Mouse (Mus musculus) lung, adult 2 months (tissue): ENCODE measurements around the gene Manba. TPM values are rescaled to one million over a fixed set of nuclear protein-coding genes. Genes with fewer than 3 reads are reported as not detected.

Experiments used
- DNase-seq: peaks from one replicate; pipeline ENCODE4 v3.0.0; 2022
- H3K4me1 ChIP-seq: fragments of 200-500 bp; 2 replicates; pipeline ENCODE4 v1.6.1; 2011; ENCODE audit warnings: low read length; ENCODE audit not compliant: control insufficient read depth, insufficient read depth
- H3K4me3 ChIP-seq: fragments of 200-500 bp; replicated peaks from 2 replicates; pipeline ENCODE3; 2011; ENCODE audit warnings: low read depth, mild to moderate bottlenecking, control low read depth, low read length; ENCODE audit errors: extremely low read depth
- CTCF ChIP-seq: fragments of 200-500 bp; IDR thresholded peaks from 2 replicates; pipeline ENCODE4 v1.5.1; 2011; ENCODE audit warnings: mild to moderate bottlenecking, low read length, control low read depth; ENCODE audit not compliant: insufficient read depth
- POLR2A ChIP-seq: fragments of 200-500 bp; IDR thresholded peaks from 2 replicates; pipeline ENCODE4 v1.6.1; 2011; ENCODE audit warnings: low read depth, mild to moderate bottlenecking, control low read depth, low read length, borderline replicate concordance; ENCODE audit errors: extremely low read depth
- WGBS: fragments of 180-500 bp; shearing (Covaris S2); methylation state at CpG from one replicate; pipeline ENCODE4 v1.1.7; 2018; 5-methylcytosine and 5-hydroxymethylcytosine counted together
- polyA plus RNA-seq: library from polyadenylated mRNA; depleted of rRNA; stranded (reverse); fragments of >200 nt; gene quantifications from 2 replicates; pipeline ENCODE4 v1.2.3, GENCODE M21; 2012

Manba gene
- polyA plus RNA-seq, 1 experiment = 9.8 TPM

DNA sequence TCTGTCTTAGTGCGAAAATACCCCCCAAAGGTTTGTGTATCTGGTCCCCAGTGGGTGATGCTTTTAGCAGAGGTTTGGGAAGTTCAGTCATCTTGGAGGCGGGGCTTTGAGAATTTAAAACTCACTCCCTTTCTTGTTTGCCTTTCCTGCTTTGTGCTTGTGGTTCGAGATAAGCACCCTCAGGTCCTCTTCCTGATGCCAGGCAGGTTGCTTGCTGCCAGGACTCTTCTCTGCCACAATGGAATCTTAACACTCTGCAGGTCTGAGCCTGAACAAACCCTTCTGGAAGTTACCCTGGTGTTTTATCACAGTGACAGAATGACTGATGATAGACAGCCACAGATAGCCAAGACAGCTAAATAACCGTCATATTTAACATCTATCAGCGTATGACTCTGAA is 83.2 kb downstream of the Manba start:
- TF ChIP-seq CTCF = no peak
- no peak for TF ChIP-seq POLR2A
- Histone ChIP-seq H3K4me3 (no peak overlapping the region), H3K4me1 (peaks cover 12% of the 10 kb centered on the region)
- DNase-seq = no peak
- 45% methylated on average over 5 of the region's 5 CpGs for WGBS

DNA sequence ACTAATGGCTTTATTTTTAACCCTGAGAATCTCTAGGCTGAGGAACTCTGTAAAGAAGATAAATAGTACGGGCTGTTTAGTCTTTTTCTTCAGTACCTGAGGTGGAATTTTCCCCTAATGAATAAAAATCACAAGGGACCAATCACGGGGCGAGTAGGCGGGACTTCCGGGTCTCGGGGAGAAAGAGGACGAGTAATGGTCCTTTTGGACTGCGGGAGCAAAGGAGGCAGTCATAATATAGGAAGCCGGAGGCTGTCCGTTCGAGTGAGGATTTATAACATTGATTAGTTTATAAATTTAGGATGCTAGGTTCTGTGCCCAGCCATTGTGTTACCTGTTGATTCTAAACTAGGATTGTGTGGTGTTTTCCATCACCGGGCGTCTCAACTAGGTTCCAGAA is 86.1 kb downstream of the Manba start:
- no peak for TF ChIP-seq CTCF
- TF ChIP-seq POLR2A = no peak
- Histone ChIP-seq H3K4me1 (peaks cover 10% of the 10 kb centered on the region), H3K4me3 (no peak overlapping the region)
- no peak for DNase-seq
- 74% methylated on average over 13 of the region's 13 CpGs for whole genome bisulfite sequencing

DNA sequence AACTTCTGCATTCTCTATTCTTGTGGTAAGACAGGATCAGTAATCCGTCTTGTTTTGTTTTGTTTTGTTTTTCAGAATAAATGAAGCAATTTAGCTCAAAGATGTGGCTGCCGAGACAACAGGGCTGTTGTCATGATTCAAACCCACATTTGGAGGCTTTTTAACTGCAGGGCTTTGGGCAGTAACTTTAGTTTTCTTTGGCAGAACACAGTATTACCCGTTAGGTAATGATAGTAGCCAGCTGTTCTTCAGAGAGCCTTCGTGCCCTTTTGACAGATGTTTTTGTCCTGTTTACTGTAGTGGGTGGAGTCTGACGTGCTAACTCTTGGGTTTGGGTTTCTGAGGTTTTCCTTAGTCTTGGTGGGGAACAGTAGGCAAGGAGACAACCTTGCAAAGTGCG is 87.6 kb downstream of the Manba start:
- DNase-seq = no peak
- TF ChIP-seq CTCF (no peak), POLR2A (no peak)
- H3K4me1 ChIP-seq = peaks cover 10% of the 10 kb centered on the region
- H3K4me3 ChIP-seq = no peak overlapping the region
- 40% methylated on average over 6 of the region's 6 CpGs for WGBS

DNA sequence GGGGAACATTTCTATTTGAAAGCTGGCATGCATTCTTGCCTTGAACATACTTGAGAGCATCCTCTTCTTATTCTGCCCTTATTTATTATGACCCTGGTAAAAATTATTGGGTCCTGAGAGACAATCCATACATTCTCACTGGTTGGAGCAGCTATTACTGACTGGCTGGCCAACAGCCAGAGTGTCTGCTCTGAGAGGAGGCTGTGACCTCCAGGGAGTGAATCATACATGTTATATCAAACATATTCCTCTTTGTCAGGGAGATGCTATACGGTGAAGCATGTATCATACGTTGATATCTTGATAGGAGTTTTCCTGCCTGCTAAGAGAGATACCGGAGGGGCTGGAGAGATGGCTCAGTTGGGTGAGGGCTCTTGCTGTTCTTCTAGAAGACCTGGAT is 89.7 kb downstream of the Manba start:
- 72% methylated on average over 3 of the region's 3 CpGs for WGBS
- Histone ChIP-seq H3K4me3 (no peak overlapping the region), H3K4me1 (peaks cover 6% of the 10 kb centered on the region)
- no peak for DNase-seq
- TF ChIP-seq CTCF = no peak

DNA sequence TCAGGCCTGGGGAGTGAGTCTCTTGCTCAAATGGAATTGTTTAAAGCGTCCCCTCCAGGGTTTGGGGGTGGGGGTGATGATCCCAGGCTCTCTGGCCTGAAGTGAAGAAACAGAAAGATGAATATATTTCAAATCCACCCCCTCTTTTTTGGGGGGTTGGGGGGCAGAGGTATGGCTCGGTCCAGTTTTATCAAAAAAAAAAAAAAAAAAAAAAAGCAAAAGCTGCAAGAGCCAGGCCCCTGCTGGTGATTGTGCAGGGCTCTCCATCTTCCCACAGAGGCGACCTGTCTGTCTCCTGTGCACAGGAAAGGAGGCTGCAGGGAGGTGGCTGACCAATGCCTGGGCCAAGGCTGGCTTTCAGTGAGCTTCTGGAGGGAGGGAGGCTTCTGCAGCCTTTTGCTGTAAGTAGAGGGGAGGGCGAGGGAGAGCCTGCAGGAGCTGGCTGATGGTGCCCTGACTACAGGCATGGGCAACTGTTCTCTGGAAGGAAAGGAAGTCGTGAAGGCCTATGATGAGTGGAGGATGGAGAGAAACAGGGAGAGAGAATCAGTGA is 93.3 kb downstream of the Manba start:
- H3K4me1 ChIP-seq = no peaks in the 10 kb centered on the region; the same call in 1 of the 2 replicates
- TF ChIP-seq POLR2A (no peak), CTCF (no peak)
- H3K4me3 ChIP-seq = no peak overlapping the region
- 60% methylated on average over 5 of the region's 5 CpGs for WGBS
- no peak for DNase-seq

GRCm38 (mm10) chr3:135579179-135579578 is 93.8 kb downstream of the Manba start:
- no peak overlapping the region for H3K4me3 ChIP-seq
- TF ChIP-seq POLR2A (no peak), CTCF (no peak)
- DNase-seq = no peak
- 48% methylated on average over 4 of the region's 4 CpGs for WGBS
- H3K4me1 ChIP-seq = no peaks in the 10 kb centered on the region; the same call in 1 of the 2 replicates

DNA sequence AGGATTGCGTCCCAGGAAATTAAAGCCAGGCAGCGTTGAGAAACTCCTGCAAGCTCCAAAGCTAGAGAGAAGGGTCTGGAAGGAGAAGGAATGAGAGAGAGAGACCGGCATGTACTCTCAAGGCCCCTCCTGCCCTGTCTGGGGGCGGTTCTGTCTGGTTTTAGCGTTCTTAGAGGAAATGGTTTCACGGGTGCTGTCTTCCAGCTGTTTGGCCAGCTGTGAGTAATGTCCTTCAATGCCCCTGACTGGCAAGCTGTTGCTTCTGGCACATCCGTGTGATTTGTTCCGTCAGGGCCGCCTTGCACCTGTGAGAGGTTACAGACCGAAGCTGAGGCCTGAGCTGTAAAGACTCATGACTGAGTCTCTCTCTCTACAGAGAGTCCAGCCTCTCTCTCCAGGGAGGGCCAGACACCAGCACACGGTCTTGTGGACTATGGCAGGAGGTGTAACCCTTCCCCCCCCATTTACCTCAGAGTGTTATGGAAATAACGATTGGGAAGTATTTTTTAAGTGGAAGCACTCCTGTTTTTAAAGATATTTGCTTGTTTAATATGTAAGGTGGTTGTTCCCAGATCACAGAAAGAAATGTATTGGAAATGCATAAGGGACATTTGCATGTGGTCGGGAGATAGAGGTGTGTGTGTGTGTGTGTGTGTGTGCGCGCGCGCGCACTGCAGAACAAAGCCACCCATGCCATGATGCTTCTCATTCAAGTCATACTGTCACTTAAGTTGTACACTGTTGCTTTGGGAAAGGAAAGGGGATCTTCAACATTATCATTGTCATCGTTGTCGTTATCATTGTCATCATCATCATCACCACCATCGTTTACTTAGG is 95.2 kb downstream of the Manba start:
- DNase-seq = no peak
- no peak for TF ChIP-seq CTCF
- no peak for TF ChIP-seq POLR2A
- WGBS = 63% methylated on average over 21 of the region's 21 CpGs
- Histone ChIP-seq H3K4me3 (no peak overlapping the region), H3K4me1 (no peaks in the 10 kb centered on the region; the same call in 1 of the 2 replicates)

DNA sequence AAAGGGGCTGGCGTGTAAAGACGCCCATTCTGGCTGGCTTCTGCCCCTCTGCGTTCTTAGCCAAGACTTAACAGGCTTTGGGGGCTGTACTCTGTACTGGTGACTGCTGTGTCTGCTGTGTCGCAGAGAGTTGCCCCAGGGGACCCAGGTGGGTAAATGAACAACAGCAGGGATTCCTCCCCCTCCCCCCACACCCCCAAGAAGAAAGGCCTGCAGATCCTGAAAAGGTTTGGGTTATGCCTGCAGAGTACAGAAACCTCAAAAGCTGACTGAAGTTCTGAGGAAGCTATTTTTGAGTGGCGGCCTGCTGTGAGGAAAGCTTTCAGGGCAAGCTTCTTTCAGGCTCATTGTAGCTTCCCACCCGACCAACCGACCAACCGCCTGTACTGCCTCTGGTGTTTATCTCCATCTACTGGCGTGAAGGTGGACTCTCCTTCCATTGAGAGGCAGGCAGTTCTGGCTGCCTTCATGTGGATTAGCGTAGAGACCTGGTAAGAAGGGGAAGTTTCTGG is 96.3 kb downstream of the Manba start:
- DNase-seq = no peak
- 34% methylated on average over 10 of the region's 10 CpGs for WGBS
- Histone ChIP-seq H3K4me1 (no peaks in the 10 kb centered on the region; the same call in 1 of the 2 replicates), H3K4me3 (no peak overlapping the region)
- no peak for TF ChIP-seq POLR2A
- TF ChIP-seq CTCF = peak; percentile 81

GRCm38 (mm10) chr3:135582246-135582645 is 96.8 kb downstream of the Manba start:
- WGBS = 80% methylated on average over 7 of the region's 7 CpGs
- TF ChIP-seq POLR2A (no peak), CTCF (no peak)
- Histone ChIP-seq H3K4me3 (no peak overlapping the region), H3K4me1 (no peaks in the 10 kb centered on the region; the same call in 1 of the 2 replicates)
- no peak for DNase-seq

GRCm38 (mm10) chr3:135585482-135585881 is 100.1 kb downstream of the Manba start:
- DNase-seq = no peak

More at GRCm38 (mm10) chr3:135585482-135585881, 100.1 kb downstream of the Manba start:
- H3K4me3 ChIP-seq = no peak overlapping the region
- WGBS = 64% methylated on average over 6 of the region's 6 CpGs
- TF ChIP-seq CTCF (no peak), POLR2A (no peak)
- no peaks in the 10 kb centered on the region; the same call in 1 of the 2 replicates for H3K4me1 ChIP-seq
